Mouse (Mus musculus) erythroblast, embryonic 14.5 days (primary cell): Measurements from ENCODE around the gene Adipoq. TPM values are rescaled to one million over a fixed set of nuclear protein-coding genes. Genes with fewer than 3 reads are reported as not detected.

ENCODE experiments used
- H3K27me3 ChIP-seq: 2 replicates; pipeline ENCODE4 v1.6.1; 2012; ENCODE audit warnings: inconsistent platforms; ENCODE audit not compliant: control insufficient read depth
- H3K36me3 ChIP-seq: 2 replicates; pipeline ENCODE4 v1.6.1; 2012; ENCODE audit warnings: mild to moderate bottlenecking, inconsistent platforms; ENCODE audit not compliant: control insufficient read depth
- H3K4me1 ChIP-seq: 2 replicates; pipeline ENCODE4 v1.6.1; 2012; ENCODE audit warnings: inconsistent platforms; ENCODE audit not compliant: control insufficient read depth
- H3K4me3 ChIP-seq: replicated peaks from 2 replicates; pipeline ENCODE3; 2012; ENCODE audit warnings: moderate library complexity, mild to moderate bottlenecking, inconsistent platforms
- H3K9me3 ChIP-seq: 2 replicates; pipeline ENCODE4 v1.6.1; 2012; ENCODE audit warnings: low read length, inconsistent platforms, mixed read lengths; ENCODE audit not compliant: control insufficient read depth
- GATA1 ChIP-seq: IDR thresholded peaks from 2 replicates; pipeline ENCODE4 v1.6.1; 2012; ENCODE audit warnings: low read length, inconsistent platforms, mixed read lengths
- TAL1 ChIP-seq: IDR thresholded peaks from 3 replicates; pipeline ENCODE4 v1.6.1; 2012; ENCODE audit warnings: low read length, inconsistent platforms, mixed read lengths
- polyA plus RNA-seq: library from polyadenylated mRNA; stranded (reverse); fragments of >175 nt; gene quantifications from 2 replicates; pipeline ENCODE4 v1.2.3, GENCODE M21; 2012

Adipoq gene
- polyA plus RNA-seq, 1 experiment = not detected

- H3K4me3 ChIP-seq = no peak overlapping the region
- H3K4me1 ChIP-seq = peaks cover 29% of the 10 kb centered on the region
- H3K36me3 ChIP-seq = peaks cover 12% of the 10 kb centered on the region
- H3K9me3 ChIP-seq = no peaks in the 10 kb centered on the region
- no peaks in the 10 kb centered on the region for H3K27me3 ChIP-seq
- TF ChIP-seq TAL1 (no peak), GATA1 (no peak)
These were observed 16.0 kb upstream of the Adipoq start for GRCm38 (mm10) chr16:23130303-23130702.

GRCm38 (mm10) chr16:23132336-23132735 is 14.0 kb upstream of the Adipoq start:
- H3K36me3 ChIP-seq = no peaks in the 10 kb centered on the region
- TF ChIP-seq TAL1 (no peak), GATA1 (no peak)
- no peaks in the 10 kb centered on the region for H3K27me3 ChIP-seq
- H3K4me3 ChIP-seq = no peak overlapping the region
- H3K4me1 ChIP-seq = peaks cover 17% of the 10 kb centered on the region
- H3K9me3 ChIP-seq = no peaks in the 10 kb centered on the region

- Histone ChIP-seq H3K4me1 (no peaks in the 10 kb centered on the region), H3K36me3 (no peaks in the 10 kb centered on the region), H3K27me3 (no peaks in the 10 kb centered on the region), H3K4me3 (no peak overlapping the region), H3K9me3 (no peaks in the 10 kb centered on the region)
- TF ChIP-seq TAL1 (no peak), GATA1 (no peak)
These were observed 10.8 kb upstream of the Adipoq start for GRCm38 (mm10) chr16:23135421-23136149.

- Histone ChIP-seq H3K27me3 (no peaks in the 10 kb centered on the region), H3K9me3 (no peaks in the 10 kb centered on the region), H3K4me1 (no peaks in the 10 kb centered on the region), H3K4me3 (no peak overlapping the region), H3K36me3 (no peaks in the 10 kb centered on the region)
- TF ChIP-seq GATA1 = no peak
- no peak for TF ChIP-seq TAL1
These were observed 9.8 kb upstream of the Adipoq start for GRCm38 (mm10) chr16:23136406-23136970.

- TF ChIP-seq TAL1 = no peak
- no peak for TF ChIP-seq GATA1
- Histone ChIP-seq H3K4me3 (no peak overlapping the region), H3K4me1 (no peaks in the 10 kb centered on the region), H3K27me3 (no peaks in the 10 kb centered on the region), H3K9me3 (no peaks in the 10 kb centered on the region), H3K36me3 (no peaks in the 10 kb centered on the region)
These were observed 5.4 kb upstream of the Adipoq start for GRCm38 (mm10) chr16:23140911-23141310.

GRCm38 (mm10) chr16:23144326-23144725 is 2.0 kb upstream of the Adipoq start:
- H3K27me3 ChIP-seq = no peaks in the 10 kb centered on the region
- H3K9me3 ChIP-seq = no peaks in the 10 kb centered on the region
- TF ChIP-seq GATA1 (no peak), TAL1 (no peak)
- H3K36me3 ChIP-seq = no peaks in the 10 kb centered on the region
- no peaks in the 10 kb centered on the region for H3K4me1 ChIP-seq
- no peak overlapping the region for H3K4me3 ChIP-seq

GRCm38 (mm10) chr16:23145211-23145610 is 1.1 kb upstream of the Adipoq start:
- H3K36me3 ChIP-seq = no peaks in the 10 kb centered on the region
- no peaks in the 10 kb centered on the region for H3K27me3 ChIP-seq
- no peaks in the 10 kb centered on the region for H3K4me1 ChIP-seq
- TF ChIP-seq TAL1 (no peak), GATA1 (no peak)
- no peak overlapping the region for H3K4me3 ChIP-seq
- H3K9me3 ChIP-seq = no peaks in the 10 kb centered on the region

- Histone ChIP-seq H3K4me3 (no peak overlapping the region), H3K36me3 (no peaks in the 10 kb centered on the region), H3K4me1 (no peaks in the 10 kb centered on the region), H3K27me3 (no peaks in the 10 kb centered on the region), H3K9me3 (no peaks in the 10 kb centered on the region)
- no peak for TF ChIP-seq TAL1
These were observed 2.6 kb downstream of the Adipoq start for GRCm38 (mm10) chr16:23148936-23149335.

- Histone ChIP-seq H3K27me3 (no peaks in the 10 kb centered on the region), H3K9me3 (no peaks in the 10 kb centered on the region), H3K36me3 (no peaks in the 10 kb centered on the region), H3K4me1 (no peaks in the 10 kb centered on the region), H3K4me3 (no peak overlapping the region)
- TF ChIP-seq TAL1 (no peak), GATA1 (no peak)
These were observed 3.1 kb downstream of the Adipoq start for GRCm38 (mm10) chr16:23149396-23149795.
